Mouse (Mus musculus): ENCODE measurements around the gene Arhgap31.

DNA sequence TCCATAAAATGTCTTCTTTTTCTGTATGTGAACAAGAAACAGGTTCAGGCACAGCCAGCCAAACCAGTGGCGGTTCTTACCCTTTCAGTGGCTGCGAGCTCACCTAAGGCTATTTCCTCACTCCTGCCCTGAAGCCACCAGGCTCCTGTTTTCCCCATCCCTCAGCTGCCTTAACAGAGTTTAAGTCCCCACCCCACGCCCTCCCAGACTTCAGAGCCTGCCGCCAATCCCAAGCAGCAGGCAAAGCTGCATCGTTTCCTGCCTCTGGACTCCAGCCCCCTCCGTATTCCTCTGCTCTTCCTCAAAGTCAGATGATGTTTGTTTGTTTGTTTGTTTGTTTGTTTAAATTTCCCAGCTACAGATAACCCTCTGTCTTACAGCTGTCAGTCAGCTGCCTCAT lies 9.6 kb downstream of the Arhgap31 start:
- TF ChIP-seq CTCF (conservative IDR thresholded peaks at IDR 0.05; ENCODE audit: low read length) (no peak), NANOG (IDR thresholded peaks at IDR 0.05; ENCODE audit: borderline replicate concordance, low read length) (no peak), POU5F1 (IDR thresholded peaks at IDR 0.05; ENCODE audit: borderline replicate concordance, low read length) (no peak)

All from E14TG2a.4 (cell line).